Mouse (Mus musculus): Measurements from ENCODE around the gene Psmb11. TPM values are rescaled to one million over a fixed set of nuclear protein-coding genes. Genes with fewer than 3 reads are reported as not detected.

Psmb11 gene
- polyA plus RNA-seq, 1 experiment from 2014 or later = not detected

DNA sequence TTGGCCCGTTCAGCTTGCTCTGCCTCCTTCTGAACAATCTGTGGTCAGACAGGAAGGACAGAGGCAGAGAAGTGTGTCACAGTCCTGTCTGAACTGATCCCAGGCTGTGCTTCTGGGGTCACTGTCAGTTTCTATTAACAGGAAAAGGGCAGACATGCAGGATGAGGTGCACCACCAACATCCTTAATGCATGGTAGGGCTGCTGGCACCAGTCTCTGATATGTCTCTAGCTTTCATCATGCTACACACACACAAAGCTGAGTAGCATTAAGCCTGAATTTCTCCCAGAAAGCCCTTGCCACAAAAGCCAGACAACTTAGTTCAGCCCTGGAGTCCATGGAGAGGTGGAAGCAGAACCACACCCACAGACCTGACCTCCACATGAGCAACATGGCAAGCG, 21.8 kb downstream of the Psmb11 start:
- Histone ChIP-seq H3K36me3 (ENCODE audit: control insufficient read depth, insufficient read depth) (peaks cover 52% of the 10 kb centered on the region), H3K9me3 (ENCODE audit: control insufficient read depth, low read length) (no peaks in the 10 kb centered on the region), H3K4me2 (ENCODE audit: low read length) (no peak overlapping the region), H3K27ac (ENCODE audit: low read length) (no peak overlapping the region), H3K9ac (replicated peaks; ENCODE audit: low read depth, low read length) (no peak overlapping the region), H3K27me3 (replicated peaks; ENCODE audit: control insufficient read depth, insufficient read depth, low read length) (no peaks in the 10 kb centered on the region), H3K4me1 (replicated peaks; ENCODE audit: control insufficient read depth, insufficient read depth, low read length) (peaks cover 27% of the 10 kb centered on the region), H3K4me3 (replicated peaks; ENCODE audit: low read length) (no peak overlapping the region)
- 75% methylated on average over 2 of the region's 2 CpGs for WGBS
- no peak for ATAC-seq

DNA sequence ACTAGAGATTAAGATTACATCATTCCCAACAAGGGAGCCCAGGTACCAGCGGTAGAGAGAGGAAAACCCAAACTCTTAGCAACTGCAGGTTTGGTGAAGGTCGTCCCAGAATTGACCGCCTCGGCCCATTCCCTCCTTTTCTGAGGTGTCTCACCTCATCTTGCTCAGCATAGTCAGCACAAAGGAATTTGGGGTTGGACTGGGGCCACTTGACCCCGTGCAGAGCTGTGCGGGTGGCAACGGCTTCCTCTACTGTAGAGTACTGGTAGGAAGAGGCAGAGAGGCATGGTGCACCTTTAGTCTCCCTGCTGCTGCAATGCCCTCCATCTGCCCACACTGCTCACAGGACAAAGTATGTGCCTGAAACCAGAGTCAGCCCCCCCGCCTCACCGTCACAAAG, 23.1 kb downstream of the Psmb11 start:
- Histone ChIP-seq H3K36me3 (ENCODE audit: control insufficient read depth, insufficient read depth) (peaks cover 59% of the 10 kb centered on the region), H3K4me2 (ENCODE audit: low read length) (no peak overlapping the region), H3K27me3 (replicated peaks; ENCODE audit: control insufficient read depth, insufficient read depth, low read length) (no peaks in the 10 kb centered on the region), H3K9me3 (ENCODE audit: control insufficient read depth, low read length) (no peaks in the 10 kb centered on the region), H3K27ac (ENCODE audit: low read length) (no peak overlapping the region), H3K4me1 (replicated peaks; ENCODE audit: control insufficient read depth, insufficient read depth, low read length) (peaks cover 29% of the 10 kb centered on the region), H3K9ac (replicated peaks; ENCODE audit: low read depth, low read length) (no peak overlapping the region), H3K4me3 (replicated peaks; ENCODE audit: low read length) (no peak overlapping the region)
- WGBS = 89% methylated on average over 9 of the region's 9 CpGs
- no peak for ATAC-seq

DNA sequence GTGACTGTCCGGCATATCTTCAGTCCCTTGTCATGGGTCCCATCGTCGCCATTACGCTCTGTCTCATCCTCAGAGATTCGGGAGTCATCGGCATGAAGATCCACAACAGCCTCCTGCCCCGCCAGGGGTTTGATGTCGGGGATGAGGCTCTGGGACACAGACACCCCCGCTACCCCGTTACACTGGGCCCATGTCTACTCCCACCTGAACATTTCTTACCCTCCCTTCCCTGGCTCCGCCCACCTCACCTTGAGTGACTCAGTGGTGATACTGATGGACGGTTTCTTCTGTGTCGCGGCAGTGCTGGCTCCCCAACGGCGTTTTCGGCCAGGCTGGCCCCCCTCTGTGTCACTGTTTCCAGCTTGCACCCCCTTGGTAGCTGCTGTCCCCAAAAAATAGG, 25.2 kb downstream of the Psmb11 start:
- ATAC-seq = no peak
- no peaks in the 10 kb centered on the region for H3K27me3 ChIP-seq (replicated peaks; ENCODE audit: control insufficient read depth, insufficient read depth, low read length)
- H3K9me3 ChIP-seq (ENCODE audit: control insufficient read depth, low read length) = no peaks in the 10 kb centered on the region
- H3K4me2 ChIP-seq (ENCODE audit: low read length) = no peak overlapping the region
- H3K27ac ChIP-seq (ENCODE audit: low read length) = no peak overlapping the region
- H3K36me3 ChIP-seq (ENCODE audit: control insufficient read depth, insufficient read depth) = peaks cover 73% of the 10 kb centered on the region
- H3K9ac ChIP-seq (replicated peaks; ENCODE audit: low read depth, low read length) = no peak overlapping the region
- peaks cover 35% of the 10 kb centered on the region for H3K4me1 ChIP-seq (replicated peaks; ENCODE audit: control insufficient read depth, insufficient read depth, low read length)
- H3K4me3 ChIP-seq (replicated peaks; ENCODE audit: low read length) = no peak overlapping the region
- WGBS = 96% methylated on average over 17 of the region's 17 CpGs

DNA sequence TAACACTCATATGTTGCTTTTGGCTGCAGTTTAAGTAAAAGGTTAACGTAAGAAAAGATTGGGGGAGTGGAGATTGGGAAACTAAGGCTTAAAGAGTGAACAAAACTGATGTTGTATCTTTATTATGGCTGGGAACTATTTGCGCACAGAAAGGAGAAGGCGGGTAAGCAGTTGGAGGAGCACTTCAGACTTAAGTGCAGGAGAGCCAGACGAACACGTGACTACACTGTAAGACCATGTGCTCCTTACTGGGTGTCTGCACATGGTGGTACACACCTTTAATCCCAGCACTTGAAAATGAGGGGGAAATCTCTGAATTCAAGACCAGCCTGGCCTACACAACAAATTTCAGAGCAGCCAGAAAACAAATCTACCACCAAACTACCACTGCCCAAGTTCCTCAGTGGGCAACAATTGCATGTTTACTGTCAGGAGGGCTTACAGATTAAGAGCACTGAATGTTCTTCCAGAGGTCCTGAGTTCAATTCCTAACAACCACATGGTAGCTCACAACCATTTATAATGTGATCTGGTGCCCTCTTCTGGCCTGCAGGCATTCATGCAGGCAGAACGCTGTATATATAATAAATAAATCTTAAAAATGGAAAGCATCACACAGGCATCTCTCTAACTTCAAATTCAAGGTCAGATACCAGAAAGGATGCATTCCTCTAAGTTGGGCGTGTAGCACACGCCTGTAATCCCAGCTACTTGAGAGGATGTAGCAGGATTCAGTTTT, 25.8 kb downstream of the Psmb11 start:
- H3K4me2 ChIP-seq (ENCODE audit: low read length) = no peak overlapping the region
- WGBS = 91% methylated on average over 8 of the region's 8 CpGs
- peaks cover 41% of the 10 kb centered on the region for H3K4me1 ChIP-seq (replicated peaks; ENCODE audit: control insufficient read depth, insufficient read depth, low read length)
- no peaks in the 10 kb centered on the region for H3K27me3 ChIP-seq (replicated peaks; ENCODE audit: control insufficient read depth, insufficient read depth, low read length)
- ATAC-seq = no peak
- peaks cover 73% of the 10 kb centered on the region for H3K36me3 ChIP-seq (ENCODE audit: control insufficient read depth, insufficient read depth)
- H3K9me3 ChIP-seq (ENCODE audit: control insufficient read depth, low read length) = no peaks in the 10 kb centered on the region
- no peak overlapping the region for H3K27ac ChIP-seq (ENCODE audit: low read length)
- H3K4me3 ChIP-seq (replicated peaks; ENCODE audit: low read length) = no peak overlapping the region
- no peak overlapping the region for H3K9ac ChIP-seq (replicated peaks; ENCODE audit: low read depth, low read length)

DNA sequence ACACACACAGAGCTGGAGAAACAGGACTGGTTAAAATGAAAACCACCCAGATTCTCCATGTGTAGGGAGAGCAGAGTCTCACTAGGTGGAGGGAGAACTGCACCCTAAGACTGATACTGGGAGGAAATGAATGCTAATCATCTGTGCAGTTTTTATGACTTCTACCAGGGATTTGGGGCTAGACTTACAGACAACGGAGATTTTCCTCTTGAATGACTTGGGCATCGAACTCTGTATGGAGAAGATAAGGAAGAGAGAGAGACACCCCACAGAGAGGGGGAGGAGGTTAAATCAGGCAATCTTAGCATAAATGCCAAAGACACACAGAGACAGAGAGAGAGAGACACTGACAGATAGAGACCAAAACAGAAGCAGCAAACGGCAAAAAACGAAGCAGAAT, 26.7 kb downstream of the Psmb11 start:
- no peak for ATAC-seq
- Histone ChIP-seq H3K4me2 (ENCODE audit: low read length) (no peak overlapping the region), H3K9ac (replicated peaks; ENCODE audit: low read depth, low read length) (no peak overlapping the region), H3K4me3 (replicated peaks; ENCODE audit: low read length) (no peak overlapping the region), H3K36me3 (ENCODE audit: control insufficient read depth, insufficient read depth) (peaks cover 66% of the 10 kb centered on the region), H3K27me3 (replicated peaks; ENCODE audit: control insufficient read depth, insufficient read depth, low read length) (no peaks in the 10 kb centered on the region), H3K9me3 (ENCODE audit: control insufficient read depth, low read length) (no peaks in the 10 kb centered on the region), H3K4me1 (replicated peaks; ENCODE audit: control insufficient read depth, insufficient read depth, low read length) (peaks cover 44% of the 10 kb centered on the region), H3K27ac (ENCODE audit: low read length) (no peak overlapping the region)
- 75% methylated on average over 4 of the region's 4 CpGs for WGBS

DNA sequence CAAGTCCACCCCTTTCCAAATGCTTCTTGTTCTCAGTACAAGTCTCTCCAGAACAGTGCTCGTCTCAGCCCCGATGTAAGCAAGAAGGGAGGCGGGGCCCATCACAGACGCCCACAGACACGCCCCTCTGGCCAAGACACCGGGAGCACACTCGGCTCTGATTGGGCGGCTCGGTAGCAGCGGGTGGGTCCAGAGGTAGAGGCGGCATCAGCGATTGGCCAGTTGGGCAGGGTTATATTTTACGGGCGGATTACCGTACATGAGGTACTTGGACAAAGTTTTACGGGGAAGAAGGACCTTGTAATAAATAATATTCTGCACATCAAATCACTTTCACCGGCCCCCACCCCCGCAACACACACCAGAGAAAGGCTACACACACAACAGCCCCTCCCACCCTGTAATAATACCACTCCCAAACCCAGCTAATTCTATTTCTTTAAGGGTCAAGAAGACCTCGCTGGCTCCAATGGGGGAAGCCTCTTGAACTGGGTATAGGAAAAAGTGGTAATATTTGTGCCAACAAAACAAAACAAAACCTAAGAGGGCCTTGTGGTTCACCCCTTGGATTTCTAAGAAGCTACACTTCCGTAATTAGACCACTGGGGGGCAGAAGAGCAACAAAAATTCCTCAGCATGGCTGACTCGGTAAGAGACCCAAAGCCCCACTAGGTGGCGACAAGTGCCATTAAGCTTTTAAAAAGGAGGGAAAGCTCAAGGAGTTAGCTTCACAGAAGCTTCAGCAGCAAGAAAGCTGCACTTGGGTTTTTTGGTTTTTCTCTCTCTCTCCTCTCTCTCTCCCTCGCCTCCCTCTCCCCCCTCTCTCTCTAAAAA, 29.6 kb downstream of the Psmb11 start:
- H3K27ac ChIP-seq (ENCODE audit: low read length) = no peak overlapping the region
- no peak overlapping the region for H3K9ac ChIP-seq (replicated peaks; ENCODE audit: low read depth, low read length)
- H3K4me2 ChIP-seq (ENCODE audit: low read length) = peak overlapping the region; percentile 24; the same call in 1 of the 2 replicates
- H3K36me3 ChIP-seq (ENCODE audit: control insufficient read depth, insufficient read depth) = peaks cover 41% of the 10 kb centered on the region
- no peaks in the 10 kb centered on the region for H3K27me3 ChIP-seq (replicated peaks; ENCODE audit: control insufficient read depth, insufficient read depth, low read length)
- peaks cover 50% of the 10 kb centered on the region for H3K4me1 ChIP-seq (replicated peaks; ENCODE audit: control insufficient read depth, insufficient read depth, low read length)
- H3K9me3 ChIP-seq (ENCODE audit: control insufficient read depth, low read length) = no peaks in the 10 kb centered on the region
- ATAC-seq = peak; percentile 62
- peak overlapping the region; percentile 7; the same call in 1 of the 2 replicates for H3K4me3 ChIP-seq (replicated peaks; ENCODE audit: low read length)
- 65% methylated on average over 23 of the region's 23 CpGs for WGBS

DNA sequence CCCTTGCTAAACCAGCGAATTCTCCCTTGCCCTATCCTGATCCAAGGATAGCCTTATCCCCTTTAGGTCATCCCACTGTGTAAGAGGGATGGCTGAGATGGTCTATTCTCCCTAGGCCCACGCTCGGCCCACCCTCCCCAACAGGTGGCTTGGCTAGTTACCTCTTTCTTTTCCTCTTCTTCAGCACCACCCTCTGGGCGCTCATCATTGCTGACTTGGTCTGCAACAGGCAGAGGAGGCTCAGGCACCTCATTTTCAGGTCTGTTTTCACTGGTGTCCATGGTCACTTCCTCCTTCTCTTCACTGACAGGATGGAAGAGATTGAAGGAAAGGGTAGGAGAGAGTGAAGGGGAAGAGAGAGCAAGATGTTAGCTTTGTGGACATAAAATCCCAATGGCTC, 30.3 kb downstream of the Psmb11 start:
- H3K4me3 ChIP-seq (replicated peaks; ENCODE audit: low read length) = no peak overlapping the region
- no peak overlapping the region for H3K27ac ChIP-seq (ENCODE audit: low read length)
- H3K36me3 ChIP-seq (ENCODE audit: control insufficient read depth, insufficient read depth) = peaks cover 34% of the 10 kb centered on the region
- peak overlapping the region; percentile 80 for H3K4me2 ChIP-seq (ENCODE audit: low read length)
- no peaks in the 10 kb centered on the region for H3K27me3 ChIP-seq (replicated peaks; ENCODE audit: control insufficient read depth, insufficient read depth, low read length)
- 72% methylated on average over 4 of the region's 4 CpGs for WGBS
- 0 out of 2 replicates have a peak, but pooled peaks have one; percentile 5 for ATAC-seq
- H3K9me3 ChIP-seq (ENCODE audit: control insufficient read depth, low read length) = no peaks in the 10 kb centered on the region
- peaks cover 50% of the 10 kb centered on the region for H3K4me1 ChIP-seq (replicated peaks; ENCODE audit: control insufficient read depth, insufficient read depth, low read length)
- H3K9ac ChIP-seq (replicated peaks; ENCODE audit: low read depth, low read length) = no peak overlapping the region

DNA sequence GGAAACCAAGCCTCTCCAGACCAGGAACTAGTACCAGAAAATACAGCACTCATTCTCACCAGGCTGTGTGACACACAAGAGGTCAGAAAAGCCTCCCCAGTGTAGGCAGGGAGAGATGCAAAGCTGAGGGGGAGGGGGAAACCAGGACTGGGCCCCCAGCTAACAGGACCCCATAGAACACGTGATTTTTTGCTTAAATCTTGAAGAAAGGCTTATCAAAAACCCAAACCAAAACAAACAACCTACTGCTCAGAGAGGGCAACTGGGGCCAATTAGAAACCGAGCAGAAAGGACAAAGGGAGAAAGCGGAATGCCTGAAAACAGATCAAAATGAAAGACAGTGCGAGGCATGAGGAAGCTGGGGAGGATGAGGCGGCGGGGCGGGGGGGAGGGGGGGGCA, 31.6 kb downstream of the Psmb11 start:
- WGBS = 0% methylated on average over 7 of the region's 7 CpGs
- peaks cover 50% of the 10 kb centered on the region for H3K4me1 ChIP-seq (replicated peaks; ENCODE audit: control insufficient read depth, insufficient read depth, low read length)
- peak overlapping the region; percentile 85 for H3K9ac ChIP-seq (replicated peaks; ENCODE audit: low read depth, low read length)
- no peaks in the 10 kb centered on the region for H3K9me3 ChIP-seq (ENCODE audit: control insufficient read depth, low read length)
- peak overlapping the region; percentile 80 for H3K4me2 ChIP-seq (ENCODE audit: low read length)
- peak overlapping the region; percentile 73 for H3K4me3 ChIP-seq (replicated peaks; ENCODE audit: low read length)
- H3K27me3 ChIP-seq (replicated peaks; ENCODE audit: control insufficient read depth, insufficient read depth, low read length) = no peaks in the 10 kb centered on the region
- ATAC-seq = 0 out of 2 replicates have a peak, but pooled peaks have one; percentile 7
- H3K36me3 ChIP-seq (ENCODE audit: control insufficient read depth, insufficient read depth) = peaks cover 33% of the 10 kb centered on the region
- H3K27ac ChIP-seq (ENCODE audit: low read length) = peak overlapping the region; percentile 90

DNA sequence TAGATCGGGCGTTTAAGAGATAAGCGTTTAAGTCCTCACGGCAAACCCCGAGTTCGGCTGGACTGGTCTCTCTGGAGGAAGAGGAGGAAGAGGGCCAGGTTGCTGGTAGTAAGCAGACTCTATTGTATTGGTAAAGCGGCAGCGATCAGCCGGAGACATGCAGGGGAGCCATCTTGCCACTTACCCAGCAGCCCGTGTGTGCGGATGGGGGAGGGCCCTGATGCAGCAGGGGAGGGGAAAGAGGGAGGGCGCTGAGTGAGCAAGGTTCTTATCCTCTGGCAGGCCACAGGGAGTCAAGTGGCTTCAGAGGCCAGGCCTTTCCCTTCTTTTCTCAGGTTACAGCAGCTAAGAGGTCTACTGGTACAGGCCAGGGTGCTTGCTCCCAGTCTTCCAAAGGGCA, 32.3 kb downstream of the Psmb11 start:
- Histone ChIP-seq H3K27me3 (replicated peaks; ENCODE audit: control insufficient read depth, insufficient read depth, low read length) (no peaks in the 10 kb centered on the region), H3K4me2 (ENCODE audit: low read length) (peak overlapping the region; percentile 80), H3K4me1 (replicated peaks; ENCODE audit: control insufficient read depth, insufficient read depth, low read length) (peaks cover 44% of the 10 kb centered on the region), H3K9ac (replicated peaks; ENCODE audit: low read depth, low read length) (peak overlapping the region; percentile 85), H3K27ac (ENCODE audit: low read length) (peak overlapping the region; percentile 90), H3K9me3 (ENCODE audit: control insufficient read depth, low read length) (no peaks in the 10 kb centered on the region), H3K4me3 (replicated peaks; ENCODE audit: low read length) (peak overlapping the region; percentile 73), H3K36me3 (ENCODE audit: control insufficient read depth, insufficient read depth) (peaks cover 33% of the 10 kb centered on the region)
- under 1% methylated on average over 12 of the region's 12 CpGs for WGBS
- peak; percentile 90 for ATAC-seq

Data from forebrain, embryonic 16.5 days (tissue).